Mouse (Mus musculus) hindbrain, embryonic 12.5 days (tissue): ENCODE data around the gene Mfsd8. TPM values are rescaled to one million over a fixed set of nuclear protein-coding genes. Genes with fewer than 3 reads are reported as not detected.
A peak's percentile ranks its signal among the peaks of the same experiment; 100 is the strongest.

Experiments used
- ATAC-seq: fragments of 200-750 bp; cut with Nextera tagmentation; 2 replicates; pipeline ENCODE4 v1.8.0; 2017; ENCODE audit warnings: moderate TSS enrichment; ENCODE audit not compliant: low FRiP score
- H3K27ac ChIP-seq: fragments of 300-500 bp; sonication (generic); 2 replicates; pipeline ENCODE4 v1.5.1; 2016; ENCODE audit warnings: mild to moderate bottlenecking
- H3K27me3 ChIP-seq: fragments of 300-500 bp; sonication (generic); 2 replicates; pipeline ENCODE4 v1.6.1; 2016; ENCODE audit warnings: mild to moderate bottlenecking
- H3K36me3 ChIP-seq: fragments of 300-500 bp; sonication (generic); 2 replicates; pipeline ENCODE4 v1.6.1; 2016; ENCODE audit warnings: mild to moderate bottlenecking
- H3K4me1 ChIP-seq: fragments of 300-500 bp; sonication (generic); 2 replicates; pipeline ENCODE4 v1.6.1; 2016
- H3K4me2 ChIP-seq: fragments of 300-500 bp; sonication (generic); replicated peaks from 2 replicates; pipeline ENCODE4 v1.6.1; 2016; ENCODE audit warnings: mild to moderate bottlenecking
- H3K4me3 ChIP-seq: fragments of 300-500 bp; sonication (generic); 2 replicates; pipeline ENCODE4 v1.5.1; 2016; ENCODE audit warnings: mild to moderate bottlenecking
- H3K9ac ChIP-seq: fragments of 300-500 bp; sonication (generic); 2 replicates; pipeline ENCODE4 v1.6.1; 2016; ENCODE audit warnings: mild to moderate bottlenecking, moderate library complexity
- H3K9me3 ChIP-seq: fragments of 300-500 bp; sonication (generic); replicated peaks from 2 replicates; pipeline ENCODE4 v1.6.1; 2016; ENCODE audit warnings: mild to moderate bottlenecking
- WGBS: fragments of 180-500 bp; shearing (Covaris S2); methylation state at CpG from one replicate; pipeline ENCODE4 v1.1.7; 2016; 5-methylcytosine and 5-hydroxymethylcytosine counted together
- polyA plus RNA-seq: library from polyadenylated mRNA; unstranded; fragments of >200 nt; fragmentation: Nextera tagmentation; extraction: Ambion mirVana; gene quantifications from 2 replicates; pipeline ENCODE4 v1.2.1, GENCODE M21; 2016

Mfsd8 gene
- polyA plus RNA-seq, 1 experiment from 2014 or later, result 10.3 TPM

DNA sequence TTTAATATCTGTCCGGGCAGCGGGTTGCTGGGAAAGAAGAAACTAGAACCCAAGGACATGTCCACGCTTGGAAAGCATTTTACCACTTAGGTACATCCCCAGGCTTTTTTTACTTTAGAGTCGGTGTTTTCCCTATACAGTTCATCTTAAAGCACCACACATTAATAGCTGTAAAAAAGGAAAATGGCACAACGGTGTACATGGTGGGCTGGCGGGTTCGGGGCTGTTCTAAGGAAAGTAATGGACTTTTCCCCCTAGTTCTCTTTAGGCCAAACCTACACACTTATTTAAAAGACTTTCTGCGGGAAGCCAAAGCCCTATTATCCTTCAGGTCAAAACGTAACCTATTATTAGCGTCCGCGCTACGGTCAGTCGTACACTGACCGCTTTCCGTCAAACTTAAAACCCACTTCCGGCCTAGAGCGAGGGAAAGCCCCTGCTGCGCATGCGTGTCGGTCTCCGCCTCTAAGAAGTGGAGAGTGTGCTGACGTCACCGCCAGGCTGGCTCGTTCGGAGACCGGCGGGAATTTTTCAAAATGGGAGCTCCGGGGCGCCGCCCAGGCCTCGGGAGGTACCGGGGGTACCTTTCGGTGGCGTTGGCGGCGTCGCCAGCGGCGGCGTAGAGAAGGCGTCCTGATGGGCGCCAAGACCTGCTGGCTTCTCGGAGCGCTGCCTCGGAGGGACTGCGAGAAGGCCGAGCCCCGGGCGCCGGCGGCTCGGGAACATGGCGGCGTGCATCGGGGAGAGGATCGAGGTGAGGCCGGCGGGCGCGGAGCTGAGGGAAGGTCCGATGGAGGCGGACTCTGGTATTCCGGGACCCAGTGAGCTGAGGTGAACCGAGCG lies 46.9 kb downstream of the Mfsd8 start, which contains the start of gene Plk4:
TSS of gene Plk4 (plus strand) at position 490 of the 843 bp plus-strand sequence.
- Histone ChIP-seq H3K4me2 (peak within 1 kb of the TSS; percentile 98), H3K4me3 (peak within 1 kb of the TSS; percentile 79), H3K9ac (peak within 1 kb of the TSS; percentile 89), H3K27ac (peak within 1 kb of the TSS; percentile 68), H3K9me3 (no peaks in the 10 kb centered on the region), H3K36me3 (no peaks in the 10 kb centered on the region), H3K4me1 (peaks cover 7% of the 10 kb centered on the region), H3K27me3 (no peaks in the 10 kb centered on the region)
- 2% methylated on average over 66 of the region's 66 CpGs for WGBS
- ATAC-seq, result peak; percentile 99

DNA sequence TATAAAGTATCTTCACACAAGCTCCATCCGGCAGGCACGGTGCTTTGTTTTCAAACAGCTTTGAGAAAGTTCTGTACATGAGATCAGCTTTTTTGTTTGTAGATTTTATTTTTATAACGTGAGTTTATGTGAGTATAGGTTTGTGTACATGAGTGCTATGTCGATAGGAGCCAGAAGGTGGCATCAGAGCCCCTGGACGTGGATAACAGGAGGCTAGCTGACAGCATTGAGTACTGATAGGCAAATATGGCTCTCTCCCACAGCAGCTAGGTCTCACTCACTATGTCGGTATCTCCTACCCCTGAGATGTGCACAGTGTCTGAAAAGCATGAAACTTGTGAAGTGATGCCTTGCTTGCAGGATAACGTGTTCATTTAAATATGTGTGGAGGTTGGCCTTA lies 48.2 kb downstream of the Mfsd8 start:
- peaks cover 7% of the 10 kb centered on the region for H3K4me1 ChIP-seq
- no peak overlapping the region for H3K27ac ChIP-seq
- 40% methylated on average over 7 of the region's 7 CpGs for WGBS
- no peak for ATAC-seq
- no peaks in the 10 kb centered on the region for H3K27me3 ChIP-seq
- H3K9me3 ChIP-seq, result no peaks in the 10 kb centered on the region
- H3K36me3 ChIP-seq, result no peaks in the 10 kb centered on the region
- H3K9ac ChIP-seq, result no peak overlapping the region
- H3K4me3 ChIP-seq, result no peak overlapping the region
- no peak overlapping the region for H3K4me2 ChIP-seq

DNA sequence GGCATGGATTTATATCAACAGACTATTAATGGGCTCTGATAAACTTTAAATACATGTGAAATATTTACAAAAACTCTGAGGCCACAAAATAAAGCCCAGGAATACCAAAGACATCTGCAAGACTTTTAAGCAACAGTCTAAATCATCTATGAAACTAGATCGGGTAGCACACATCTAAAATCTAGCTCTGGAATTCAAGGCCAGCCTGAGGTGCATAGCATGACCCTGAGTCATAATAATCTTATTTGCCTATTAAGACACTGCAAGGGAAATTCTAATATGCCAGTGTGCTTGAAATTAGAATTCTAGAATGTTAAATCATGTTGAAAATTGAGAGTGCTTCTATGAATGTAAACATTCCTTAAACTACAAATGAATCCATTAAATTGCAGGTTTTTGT lies 48.6 kb downstream of the Mfsd8 start:
- 65% methylated on average over 1 of the region's 1 CpGs for WGBS
- Histone ChIP-seq H3K9ac (no peak overlapping the region), H3K36me3 (0 out of 2 replicates have a peak, but pooled peaks cover 3% of the 10 kb centered on the region), H3K4me3 (no peak overlapping the region), H3K27me3 (no peaks in the 10 kb centered on the region), H3K27ac (no peak overlapping the region), H3K9me3 (no peaks in the 10 kb centered on the region), H3K4me2 (no peak overlapping the region), H3K4me1 (peaks cover 7% of the 10 kb centered on the region)
- no peak for ATAC-seq

DNA sequence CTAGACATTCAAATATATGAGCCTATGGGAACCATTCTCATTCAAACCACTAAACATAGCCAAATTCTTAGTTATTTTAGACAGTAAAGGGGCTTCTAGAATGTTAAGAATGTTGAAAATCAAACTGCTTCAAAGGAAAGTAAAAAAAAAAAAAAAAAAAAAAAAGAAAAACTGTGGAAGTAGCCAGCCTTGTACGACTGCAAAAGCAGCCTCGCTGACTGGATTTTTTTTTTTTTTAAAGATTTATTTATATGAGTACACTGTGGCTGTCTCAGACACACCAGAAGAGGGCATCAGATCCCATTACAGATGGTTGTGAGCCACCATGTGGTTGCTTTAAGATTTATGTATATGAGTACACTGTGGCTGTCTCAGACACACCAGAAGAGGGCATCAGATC lies 52.9 kb downstream of the Mfsd8 start:
- H3K9ac ChIP-seq, result no peak overlapping the region
- H3K4me2 ChIP-seq, result no peak overlapping the region
- H3K9me3 ChIP-seq, result no peaks in the 10 kb centered on the region
- 69% methylated on average over 2 of the region's 2 CpGs for WGBS
- ATAC-seq, result no peak
- H3K4me3 ChIP-seq, result no peak overlapping the region
- no peaks in the 10 kb centered on the region for H3K27me3 ChIP-seq
- H3K27ac ChIP-seq, result no peak overlapping the region
- H3K4me1 ChIP-seq, result no peaks in the 10 kb centered on the region
- peaks cover 17% of the 10 kb centered on the region; the same call in 1 of the 2 replicates for H3K36me3 ChIP-seq

Other genes with a start within 250 kb of the Mfsd8 start
- 0.39 and 0.46 TPM in 2 replicates for gene Slc25a31, start 138.0 kb downstream of the Mfsd8 start, polyA plus RNA-seq
- gene Hspa4l, start 102.4 kb downstream of the Mfsd8 start, polyA plus RNA-seq, result 62.1 and 64.8 TPM in 2 replicates
- gene Plk4, start 46.9 kb downstream of the Mfsd8 start, polyA plus RNA-seq, result 40.9 and 43.0 TPM in 2 replicates
- 11.7 and 12.9 TPM in 2 replicates for gene Abhd18, start 84 bp upstream of the Mfsd8 start, polyA plus RNA-seq
- gene 1700034I23Rik, start 55.7 kb upstream of the Mfsd8 start, polyA plus RNA-seq, result 0.31 and 0.43 TPM in 2 replicates
- gene Larp1b, start 102.9 kb upstream of the Mfsd8 start, polyA plus RNA-seq, result 4.0 and 4.2 TPM in 2 replicates
- 43.7 and 46.1 TPM in 2 replicates for gene Pgrmc2, start 236.2 kb upstream of the Mfsd8 start, polyA plus RNA-seq